Mouse (Mus musculus) urinary bladder, postnatal 4 days (tissue): ENCODE data around the gene Trim7.
"Not testable (repeated sequence)": the region's sequence is repeated elsewhere in the genome, so short reads cannot be mapped to it uniquely, and the experiment has no call there.

Source experiments
- DNase-seq, 2 experiments: peaks; one replicate each; pipeline ENCODE4 v3.0.0; 2021 to 2022; ENCODE audit warnings: low spot score in 2 of 2

Trim7 gene

DNA sequence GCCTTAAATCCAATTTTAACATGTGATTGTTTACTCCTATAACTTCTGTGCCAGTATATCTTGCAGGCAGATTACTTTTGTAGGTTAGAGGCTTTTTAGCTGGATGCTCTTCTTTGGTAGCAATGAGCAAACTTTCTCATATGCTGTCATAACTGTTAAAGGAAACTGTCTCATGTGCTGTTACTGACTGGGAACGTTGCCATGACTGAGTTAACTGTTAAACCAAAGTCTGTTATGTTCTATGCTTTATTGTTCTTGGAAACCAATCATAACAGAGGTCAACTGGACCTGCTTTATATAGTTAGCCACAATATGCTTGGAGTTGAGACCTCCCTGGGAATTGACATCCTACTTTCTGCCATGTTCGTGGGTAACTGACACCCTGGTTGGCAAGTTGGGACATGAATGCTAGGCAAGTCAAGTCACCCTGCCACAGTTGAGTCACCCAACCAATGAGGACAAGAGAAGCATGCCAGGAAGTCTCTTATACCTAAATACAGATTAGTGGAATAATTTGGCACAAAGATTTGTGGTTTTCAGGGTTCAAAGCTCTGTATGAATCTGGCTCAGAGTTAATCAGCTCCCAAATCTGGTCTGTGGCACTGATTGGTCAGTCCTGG is 73.0 kb downstream of the Trim7 start:
- DNase-seq: no peak

DNA sequence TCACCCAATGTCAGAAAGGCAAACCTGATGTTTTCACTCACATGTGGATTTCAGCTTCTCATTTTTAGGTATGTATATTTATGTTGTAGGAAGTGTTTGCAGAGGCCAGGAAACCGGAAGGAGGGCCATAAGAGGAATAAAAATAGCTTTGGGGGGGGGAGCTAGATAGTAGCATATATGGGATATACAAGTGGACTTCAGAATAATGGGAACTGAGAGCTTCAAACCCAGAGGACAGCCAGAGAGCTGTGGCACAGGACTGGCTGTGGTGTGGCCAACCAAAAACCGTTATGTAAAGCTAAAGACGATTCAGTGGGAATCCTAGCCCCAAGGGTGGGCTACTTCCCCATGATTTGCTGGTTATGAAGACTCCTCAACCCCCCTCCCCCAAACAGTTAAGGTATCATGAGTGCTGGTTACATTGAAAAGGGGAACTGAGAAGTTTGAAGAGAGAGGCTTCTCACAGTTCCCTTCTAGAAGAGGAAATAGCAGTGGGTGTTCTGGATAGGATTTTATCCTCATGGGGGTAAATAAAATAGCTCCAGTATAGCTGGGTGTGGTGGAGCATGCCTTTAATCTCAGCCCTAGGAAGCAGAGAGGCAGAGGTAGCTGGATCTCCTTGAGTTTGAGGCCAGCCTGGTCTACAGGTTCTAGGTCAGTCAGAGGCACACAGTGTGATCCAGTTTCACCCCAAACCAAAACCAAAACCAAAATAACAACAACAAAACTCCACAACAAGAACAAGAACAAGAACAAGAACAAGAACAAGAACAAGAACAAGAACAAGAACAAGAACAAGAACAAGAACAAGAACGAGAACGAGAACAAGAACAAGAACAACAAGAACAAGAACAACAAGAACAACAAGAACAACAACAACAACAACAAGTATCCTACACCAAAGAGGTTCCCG is 75.0 kb downstream of the Trim7 start:
- DNase-seq: not testable (repeated sequence)

DNA sequence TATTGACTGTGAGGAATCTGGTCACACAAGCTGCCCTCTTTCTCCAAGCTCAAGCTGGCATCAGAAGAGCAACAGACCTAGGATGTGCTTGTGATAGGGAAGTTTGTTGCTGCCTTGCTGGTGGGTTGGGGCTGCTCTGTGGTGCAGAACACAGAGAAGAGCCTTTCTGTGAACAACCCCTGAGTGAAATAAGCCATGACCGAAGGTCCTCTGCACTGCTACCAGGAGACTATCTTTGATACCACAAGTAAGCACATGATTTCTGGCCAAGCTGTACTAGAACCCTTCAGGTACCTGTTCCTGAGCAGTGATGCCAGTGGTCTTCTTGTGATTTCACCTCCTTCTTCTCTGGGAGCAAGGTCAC is 75.6 kb downstream of the Trim7 start:
- DNase-seq: not testable (repeated sequence)
